Mouse (Mus musculus): Measurements from ENCODE around the gene 9330182L06Rik.

9330182L06Rik gene

DNA sequence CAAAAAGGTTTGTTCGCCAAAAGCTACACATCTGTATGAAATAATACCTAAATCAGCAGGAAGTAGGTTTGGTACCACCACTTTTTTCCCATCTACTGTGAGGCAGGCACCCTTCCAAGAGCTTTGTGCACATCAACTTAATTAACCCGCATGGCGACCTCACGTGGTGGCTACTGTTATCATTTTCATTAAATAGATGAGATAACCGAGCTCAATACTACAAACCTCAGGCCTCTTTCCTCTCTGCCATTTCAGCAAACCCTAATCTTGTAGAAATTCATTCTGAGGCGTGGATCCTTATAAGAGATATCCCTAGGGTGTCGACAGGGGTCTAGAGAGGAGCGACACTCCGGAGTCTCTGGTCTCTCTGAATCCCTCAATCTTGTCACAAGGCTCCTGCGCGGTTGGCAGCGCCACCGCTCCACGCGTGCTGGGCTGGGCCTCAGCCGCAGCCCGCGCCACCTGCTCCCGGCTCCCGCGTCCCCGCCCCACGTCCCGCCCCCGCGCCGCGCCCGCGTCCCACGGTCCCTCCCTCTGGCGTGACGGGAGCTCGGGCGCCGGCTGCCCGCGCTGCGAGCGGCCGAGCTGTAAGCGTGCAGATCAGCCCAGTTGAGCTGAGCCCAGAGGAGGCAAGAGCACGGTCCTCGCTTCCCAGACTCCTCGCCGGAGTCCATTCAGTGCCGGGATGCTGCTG lies at the start of gene 9330182L06Rik:
Gene 9330182L06Rik, plus strand, starts transcription at position 533 of the 694 bp plus-strand sequence.
- no peak for DNase-seq (ENCODE audit: low read depth, low spot score)

GRCm38 (mm10) chr5:9227456-9228008 lies 38.4 kb upstream of the 9330182L06Rik start:
- no peak for DNase-seq (ENCODE audit: low read depth, low spot score)

GRCm38 (mm10) chr5:9264361-9264760 lies 1.6 kb upstream of the 9330182L06Rik start:
- peak; percentile 19 for DNase-seq (ENCODE audit: low read depth, low spot score)

GRCm38 (mm10) chr5:9266280-9266923 lies 484 bp downstream of the 9330182L06Rik start:
- DNase-seq (ENCODE audit: low read depth, low spot score) = no peak

GRCm38 (mm10) chr5:9269666-9270065 lies 3.7 kb downstream of the 9330182L06Rik start:
- no peak for DNase-seq (ENCODE audit: low read depth, low spot score)

DNA sequence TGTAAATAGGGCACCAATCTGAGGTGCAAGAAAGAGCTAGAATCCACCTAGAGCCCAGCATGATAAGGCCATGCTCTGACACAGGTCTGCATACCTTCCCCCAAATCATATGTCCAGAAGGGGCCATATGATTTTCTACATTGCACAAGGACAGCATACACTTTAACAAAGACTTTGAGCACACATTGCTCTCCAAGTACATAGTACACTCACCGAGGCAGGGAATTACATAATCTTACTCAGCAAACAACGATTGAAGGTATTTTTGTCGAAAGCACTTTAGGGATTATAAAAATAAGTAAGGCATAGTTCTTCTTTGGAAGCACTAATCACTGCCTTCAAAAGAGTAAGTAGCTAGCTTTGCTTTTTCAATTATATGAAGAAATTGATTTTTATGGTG lies 7.1 kb downstream of the 9330182L06Rik start:
- DNase-seq (ENCODE audit: low read depth, low spot score) = no peak

GRCm38 (mm10) chr5:9295777-9296549 lies 30.0 kb downstream of the 9330182L06Rik start:
- no peak for DNase-seq (ENCODE audit: low read depth, low spot score)

DNA sequence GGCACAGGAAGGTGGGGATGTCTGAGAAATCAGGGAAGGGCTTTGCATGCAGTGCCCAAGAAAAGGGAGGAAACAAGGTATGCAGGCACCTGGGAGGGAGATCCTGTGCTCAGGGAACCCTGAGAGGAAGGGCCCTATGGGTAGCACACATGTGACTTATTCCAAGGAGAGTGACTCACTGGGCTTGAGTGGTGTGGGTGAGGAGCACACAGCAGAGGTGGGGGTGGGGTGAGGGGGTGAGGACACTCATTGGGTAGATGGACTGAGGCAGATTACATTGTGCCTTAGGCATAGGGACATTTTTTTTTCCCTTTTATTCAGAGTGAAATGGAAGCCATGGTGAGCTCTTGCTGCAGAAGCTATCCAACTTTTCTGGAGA lies 30.6 kb downstream of the 9330182L06Rik start:
- no peak for DNase-seq (ENCODE audit: low read depth, low spot score)

GRCm38 (mm10) chr5:9326863-9327262 lies 60.9 kb downstream of the 9330182L06Rik start:
- no peak for DNase-seq (ENCODE audit: low read depth, low spot score)

DNA sequence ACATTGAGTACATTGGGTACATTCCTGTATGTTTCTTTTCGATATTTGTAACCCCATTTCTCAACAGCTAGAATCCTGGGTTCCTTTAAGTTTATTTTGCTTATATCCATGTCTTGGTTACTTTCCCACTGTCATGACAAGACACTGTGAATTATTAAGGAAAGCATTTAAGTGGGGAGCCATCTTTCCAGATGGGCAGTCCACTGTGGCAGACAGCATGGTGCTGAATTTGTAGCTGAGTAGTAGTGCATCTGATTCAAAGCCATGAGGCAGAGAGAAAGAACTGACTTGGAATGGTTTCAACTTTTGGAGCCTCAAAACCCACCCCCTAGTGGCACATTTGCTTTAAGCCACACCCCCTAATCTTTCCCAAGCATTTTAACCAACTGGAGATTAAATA lies 61.6 kb downstream of the 9330182L06Rik start:
- DNase-seq (ENCODE audit: low read depth, low spot score) = no peak

- DNase-seq (ENCODE audit: low read depth, low spot score) = no peak
These were observed 73.0 kb downstream of the 9330182L06Rik start for GRCm38 (mm10) chr5:9338756-9339510.

DNA sequence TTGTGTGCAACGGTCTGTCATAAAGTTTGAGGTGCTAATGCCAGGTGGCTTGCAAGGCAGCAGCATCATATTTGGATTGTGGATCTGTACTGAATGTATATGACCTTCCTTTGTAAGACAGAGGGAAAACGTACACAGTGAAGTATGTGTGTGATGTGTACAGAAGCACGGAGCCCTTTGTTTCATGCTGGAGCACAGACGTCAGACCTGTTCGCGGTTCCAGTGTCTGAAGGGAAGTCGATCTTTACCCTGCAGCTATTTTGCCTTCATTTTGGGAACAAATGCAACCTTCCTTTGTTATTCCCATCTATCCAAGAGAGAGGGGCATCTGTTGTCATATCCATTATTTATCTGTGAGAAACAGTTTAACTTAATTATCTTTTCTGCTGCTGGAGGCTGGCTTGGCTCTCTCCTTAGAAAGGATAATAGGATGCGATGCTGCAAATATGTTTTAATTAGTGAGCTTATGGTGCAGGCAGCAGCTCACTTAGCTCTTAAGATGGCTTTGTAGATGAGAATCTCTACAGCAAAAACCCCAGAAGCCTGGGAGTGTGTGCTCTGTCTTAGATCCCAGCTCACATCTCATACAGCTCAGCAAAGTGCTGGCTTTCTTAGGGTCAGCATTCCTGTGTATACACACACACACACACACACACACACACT lies 73.7 kb downstream of the 9330182L06Rik start:
- no peak for DNase-seq (ENCODE audit: low read depth, low spot score)

GRCm38 (mm10) chr5:9344581-9344980 lies 78.7 kb downstream of the 9330182L06Rik start:
- DNase-seq (ENCODE audit: low read depth, low spot score) = no peak

- no peak for DNase-seq (ENCODE audit: low read depth, low spot score)
These were observed 79.2 kb downstream of the 9330182L06Rik start for GRCm38 (mm10) chr5:9345038-9345617.

GRCm38 (mm10) chr5:9345625-9346024 lies 79.7 kb downstream of the 9330182L06Rik start:
- DNase-seq (ENCODE audit: low read depth, low spot score) = no peak

GRCm38 (mm10) chr5:9346510-9346909 lies 80.6 kb downstream of the 9330182L06Rik start:
- peak; percentile 18 for DNase-seq (ENCODE audit: low read depth, low spot score)

- no peak for DNase-seq (ENCODE audit: low read depth, low spot score)
These were observed 86.2 kb downstream of the 9330182L06Rik start for GRCm38 (mm10) chr5:9352163-9352562.

- no peak for DNase-seq (ENCODE audit: low read depth, low spot score)
These were observed 86.7 kb downstream of the 9330182L06Rik start for GRCm38 (mm10) chr5:9352646-9353045.

- no peak for DNase-seq (ENCODE audit: low read depth, low spot score)
These were observed 88.3 kb downstream of the 9330182L06Rik start for GRCm38 (mm10) chr5:9354257-9354656.

DNA sequence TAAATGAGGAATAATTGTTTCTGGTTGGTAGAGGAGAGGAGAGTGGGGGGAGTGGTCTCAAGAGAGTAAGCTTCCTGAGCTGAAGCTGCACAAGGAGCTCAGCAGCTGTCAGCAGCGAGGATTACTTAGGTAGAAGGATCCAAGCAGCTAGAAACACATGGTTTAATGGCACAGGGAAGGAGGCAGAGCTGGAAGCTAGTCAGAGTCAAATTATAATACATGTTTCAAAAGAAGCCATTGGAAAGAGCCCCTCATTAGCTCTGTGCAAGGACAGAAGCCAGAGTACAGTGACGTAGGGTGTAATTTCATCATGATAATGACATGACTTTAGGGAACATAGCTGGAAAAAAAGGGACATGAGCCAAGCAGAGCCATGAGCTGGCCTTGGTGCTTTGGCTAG lies 92.2 kb downstream of the 9330182L06Rik start:
- no peak for DNase-seq (ENCODE audit: low read depth, low spot score)
